Mouse (Mus musculus): ENCODE data around the gene Ints7. TPM values are rescaled to one million over a fixed set of nuclear protein-coding genes. Genes with fewer than 3 reads are reported as not detected.

Ints7 gene
- total RNA-seq (2022), result 10 to 100 TPM in 3 of 4 experiments, 1 to 10 TPM in 1; 9.7 to 11.2 (median 10.8) TPM

- peak; percentile 99 for DNase-seq (ENCODE audit: low spot score)
These were observed at the start of gene Ints7, which contains the start of gene Dtl for GRCm38 (mm10) chr1:191575458-191576247. Gene Ints7 (plus strand): TSS chr1:191575636. Gene Dtl (minus strand): TSS chr1:191575544.

DNA sequence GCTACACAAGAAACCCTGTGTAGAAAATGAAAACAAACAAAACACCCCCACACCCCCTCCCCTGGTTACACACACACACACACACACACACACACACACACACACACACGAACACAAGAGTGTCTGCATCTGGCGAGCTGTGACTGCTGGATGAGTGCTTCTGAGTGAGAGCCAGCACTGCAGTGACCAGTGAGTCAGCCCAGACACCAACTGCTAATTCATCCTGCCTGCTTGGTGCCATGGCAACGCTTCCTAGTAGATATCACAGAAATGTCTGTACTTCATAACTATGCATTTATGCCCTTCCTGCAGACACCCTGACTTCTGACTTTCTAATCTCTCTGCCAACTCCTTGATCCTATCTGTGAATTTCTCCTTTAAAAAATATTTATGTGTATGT, 48.3 kb upstream of the Ints7 start:
- DNase-seq (ENCODE audit: low spot score), result no peak

DNA sequence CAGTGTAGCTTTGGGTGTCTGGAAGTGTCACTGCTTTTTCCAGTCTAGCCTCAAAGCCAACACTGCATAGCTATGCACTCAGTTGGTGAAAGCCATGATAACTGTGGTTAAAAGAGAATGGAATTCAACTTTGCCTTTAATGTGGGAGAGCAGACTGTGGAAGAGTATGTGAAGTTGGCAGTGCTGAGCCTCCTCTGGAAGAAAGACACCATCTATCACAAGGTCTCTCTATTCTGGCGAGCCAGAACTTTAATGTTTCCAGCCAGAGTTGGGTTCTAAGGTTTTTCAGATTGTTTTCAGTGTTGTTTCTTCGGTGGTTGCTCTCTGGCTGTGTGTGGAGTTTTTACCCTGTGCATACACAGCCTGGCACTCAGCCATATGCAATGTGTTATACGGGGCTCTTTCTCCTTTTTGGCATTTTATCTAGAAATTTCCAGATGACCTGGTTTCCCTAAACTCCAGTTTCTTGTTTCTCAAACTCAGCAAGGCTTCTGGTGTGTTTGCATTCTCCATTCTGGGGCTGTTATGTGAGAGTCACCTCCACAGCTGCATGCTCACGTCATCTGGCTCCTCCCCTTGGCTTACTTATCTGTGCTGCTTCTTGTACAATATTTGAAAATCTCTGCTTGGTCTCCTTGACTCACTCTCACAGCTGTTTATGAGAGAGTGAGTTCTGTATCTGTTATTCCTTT, 47.4 kb upstream of the Ints7 start:
- peak; percentile 52 for DNase-seq (ENCODE audit: low spot score)

DNA sequence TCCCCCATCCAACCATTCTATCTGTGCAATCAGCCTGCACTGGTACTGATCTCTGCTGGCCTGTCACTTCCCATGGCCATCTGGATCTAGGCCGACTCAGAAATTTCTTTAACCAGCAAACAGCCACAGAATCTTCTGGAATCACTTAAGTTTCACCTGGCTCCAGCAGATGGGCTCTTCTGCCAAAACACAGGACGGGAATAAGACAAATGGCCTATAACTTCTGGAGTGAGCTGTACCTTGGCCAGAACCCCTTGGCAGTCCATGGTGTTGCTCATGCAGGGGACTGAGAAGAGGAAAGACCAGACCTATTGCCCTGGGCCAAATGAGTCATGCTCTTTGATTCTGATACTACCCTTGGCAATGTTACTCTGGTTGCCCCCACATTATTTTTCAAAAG, 46.0 kb upstream of the Ints7 start:
- DNase-seq (ENCODE audit: low spot score), result peak; percentile 26

GRCm38 (mm10) chr1:191531023-191531422, 44.4 kb upstream of the Ints7 start:
- no peak for DNase-seq (ENCODE audit: low spot score)

GRCm38 (mm10) chr1:191534896-191535295, 40.5 kb upstream of the Ints7 start:
- peak; percentile 51 for DNase-seq (ENCODE audit: low spot score)

GRCm38 (mm10) chr1:191540300-191540699, 35.1 kb upstream of the Ints7 start:
- DNase-seq (ENCODE audit: low spot score), result no peak

DNA sequence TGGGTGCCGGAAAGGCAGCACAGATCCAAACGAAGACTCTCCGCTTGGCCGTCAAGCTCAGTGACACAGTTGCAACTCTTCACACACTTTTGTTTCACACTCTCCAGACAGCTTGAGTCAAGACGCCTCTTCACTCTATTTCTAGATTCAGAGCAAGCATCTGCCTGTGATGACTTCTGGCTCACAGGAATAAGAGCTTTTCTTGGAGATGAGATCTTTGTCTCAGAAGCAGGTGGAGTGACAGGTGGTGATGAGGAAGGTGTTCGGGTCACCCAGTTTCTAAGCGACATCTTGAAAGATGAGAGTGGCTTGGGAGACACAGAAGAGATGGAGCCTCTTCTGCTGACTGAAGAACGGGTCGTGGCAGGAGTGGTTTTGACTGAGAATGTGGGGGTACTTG, 34.4 kb upstream of the Ints7 start:
- DNase-seq (ENCODE audit: low spot score), result no peak

DNA sequence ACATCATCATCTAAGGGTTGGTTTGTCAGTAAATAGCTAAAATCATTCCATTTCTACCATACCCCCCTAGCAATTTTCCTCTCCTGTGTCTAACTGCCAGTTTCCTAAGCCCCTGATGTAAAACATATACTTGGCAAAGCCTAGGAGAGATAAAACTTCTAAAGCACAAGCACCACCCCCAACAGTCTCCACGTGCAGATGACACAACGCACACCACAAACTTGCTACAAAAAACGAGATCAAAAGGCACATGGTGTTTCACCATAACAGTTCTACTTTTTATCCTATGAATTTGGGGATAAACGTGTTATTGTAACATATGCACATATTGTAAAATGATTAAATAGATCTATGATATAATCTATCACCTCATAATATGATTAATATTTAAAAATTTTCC, 33.8 kb upstream of the Ints7 start:
- no peak for DNase-seq (ENCODE audit: low spot score)

GRCm38 (mm10) chr1:191543747-191544146, 31.7 kb upstream of the Ints7 start:
- DNase-seq (ENCODE audit: low spot score), result no peak

DNA sequence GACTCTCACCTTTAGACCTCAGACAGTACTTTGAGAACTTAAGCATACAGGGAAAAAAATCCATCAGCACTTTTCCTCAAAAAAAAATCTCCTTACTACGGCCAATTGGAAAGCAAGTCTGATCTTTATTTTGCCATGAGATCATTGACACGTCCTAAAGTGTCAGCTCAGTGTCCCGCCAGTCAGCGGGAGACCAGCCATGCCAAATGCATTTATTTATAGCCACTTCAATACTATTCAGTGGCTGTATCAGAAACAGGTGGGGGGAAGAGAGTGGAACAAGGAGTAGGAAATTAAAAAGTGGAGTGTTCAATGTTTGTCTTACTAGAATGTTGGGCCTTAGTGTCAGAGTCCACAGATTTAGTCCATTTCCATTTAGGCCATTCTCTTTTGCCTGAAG, 24.6 kb upstream of the Ints7 start:
- DNase-seq (ENCODE audit: low spot score), result peak; percentile 27

DNA sequence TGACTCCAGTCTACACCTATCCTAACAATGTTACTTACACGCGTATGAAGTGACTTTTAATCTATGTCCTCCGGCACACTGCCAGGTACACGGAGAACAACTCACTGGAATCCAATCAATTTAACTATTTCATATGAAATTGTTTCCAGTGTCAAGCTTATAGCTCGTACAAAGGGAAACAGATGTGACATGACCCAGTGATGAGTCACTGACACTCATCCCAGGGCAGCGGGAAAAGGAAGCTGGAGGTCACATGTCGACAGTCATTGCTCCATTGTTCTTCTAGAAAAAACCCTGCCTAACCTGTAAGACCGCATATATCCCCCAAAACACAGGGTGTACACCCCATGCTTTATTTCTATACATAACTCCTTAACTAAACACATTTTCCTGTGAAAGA, 18.3 kb upstream of the Ints7 start:
- peak; percentile 53 for DNase-seq (ENCODE audit: low spot score)

DNA sequence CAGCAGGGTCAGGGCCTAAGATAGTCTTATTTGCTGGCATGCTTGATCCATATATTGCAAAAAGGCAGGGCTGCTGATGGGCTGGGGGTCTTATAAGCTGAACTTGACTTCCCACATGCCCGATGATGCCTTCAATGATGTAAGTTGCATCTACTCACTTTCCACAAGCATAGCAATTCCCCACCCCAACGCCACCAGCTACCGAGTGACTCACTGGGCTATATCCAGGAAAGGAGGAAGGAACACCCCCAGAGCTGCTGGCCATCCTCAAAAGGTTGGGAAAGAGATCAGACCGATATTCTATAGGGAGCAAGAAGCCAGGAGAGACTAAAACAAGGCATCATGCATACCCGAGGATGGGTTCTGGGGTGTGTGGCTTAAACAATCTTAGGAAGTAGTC, 15.7 kb upstream of the Ints7 start:
- DNase-seq (ENCODE audit: low spot score), result peak; percentile 20

DNA sequence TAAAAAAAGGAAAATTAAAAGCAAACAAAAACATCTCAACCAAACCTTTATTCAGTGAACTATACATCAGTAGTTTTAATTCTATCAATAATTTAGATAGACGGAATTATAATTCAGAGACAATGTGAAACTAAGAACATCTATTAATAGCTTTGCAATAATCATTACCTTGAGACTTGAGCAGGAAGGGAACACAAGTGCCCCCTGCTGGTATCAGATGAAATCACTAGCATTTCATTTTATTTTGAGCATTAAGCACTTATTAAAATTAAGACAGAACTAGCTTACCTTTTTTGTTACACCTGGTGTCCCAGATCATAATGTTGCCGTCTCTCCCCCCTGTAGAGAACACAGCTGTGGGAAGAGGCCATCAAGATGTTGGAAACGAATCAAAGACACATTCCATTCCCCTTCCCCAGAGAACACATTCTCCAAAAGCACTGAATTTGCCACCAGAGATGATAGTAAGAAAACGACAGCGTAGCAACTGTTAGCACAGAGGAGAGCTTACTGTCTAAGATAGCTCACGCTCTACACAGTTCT, 12.5 kb upstream of the Ints7 start:
- DNase-seq (ENCODE audit: low spot score), result peak; percentile 57

GRCm38 (mm10) chr1:191567859-191568258, 7.6 kb upstream of the Ints7 start:
- DNase-seq (ENCODE audit: low spot score), result no peak

GRCm38 (mm10) chr1:191569625-191570024, 5.8 kb upstream of the Ints7 start:
- DNase-seq (ENCODE audit: low spot score), result no peak

DNA sequence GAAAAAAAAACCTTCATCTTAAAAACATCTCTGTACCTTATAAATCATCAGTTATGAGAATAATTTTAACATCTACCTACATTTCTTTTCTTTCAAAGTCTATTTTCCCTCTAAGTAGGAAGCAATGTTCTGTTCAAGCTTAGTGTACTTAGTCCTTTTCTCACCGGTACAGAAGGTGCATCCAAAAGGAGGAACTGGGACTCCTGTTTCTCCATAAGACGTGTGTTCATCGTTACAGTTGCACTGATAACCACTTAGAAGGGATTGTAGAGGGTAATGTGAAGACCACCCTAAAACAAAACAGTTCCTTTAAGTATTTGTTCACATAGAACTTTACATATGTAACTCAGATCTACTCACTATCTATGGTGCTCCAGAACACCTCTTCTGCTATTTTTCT, 5.0 kb upstream of the Ints7 start:
- DNase-seq (ENCODE audit: low spot score), result no peak

- no peak for DNase-seq (ENCODE audit: low spot score)
These were observed 1.4 kb upstream of the Ints7 start for GRCm38 (mm10) chr1:191573906-191574639.

DNA sequence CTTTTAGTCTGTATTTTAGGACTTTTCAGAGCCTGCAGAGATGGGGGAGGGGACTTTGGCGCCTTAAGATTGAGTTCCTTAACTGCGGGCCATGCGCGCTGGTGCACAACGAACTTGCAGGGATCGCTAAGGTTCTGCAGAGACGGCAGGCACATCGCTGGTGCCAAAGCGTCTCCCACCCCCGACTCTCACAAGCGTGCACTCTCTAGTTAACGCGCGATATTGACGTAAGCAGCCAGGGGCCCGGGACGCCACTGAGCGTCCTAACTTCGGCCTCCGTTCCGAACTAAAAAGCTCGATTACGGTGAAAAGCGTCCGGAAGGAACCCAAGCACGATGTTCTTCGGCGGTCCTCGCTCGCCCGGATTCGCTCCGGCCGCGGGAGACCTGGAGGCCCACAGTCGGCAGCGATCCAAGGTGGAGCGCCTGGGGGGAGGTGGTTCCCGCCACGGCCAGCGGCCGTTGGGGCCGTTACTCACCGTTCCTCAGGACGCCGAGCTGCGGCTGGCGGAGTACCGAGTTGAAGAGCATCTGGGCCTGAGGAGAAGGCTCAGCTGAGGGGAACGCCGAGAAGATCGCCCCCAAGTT, 472 bp upstream of the Ints7 start:
- DNase-seq (ENCODE audit: low spot score), result no peak

- DNase-seq (ENCODE audit: low spot score), result no peak
These were observed 4.1 kb downstream of the Ints7 start for GRCm38 (mm10) chr1:191579524-191579923.

- DNase-seq (ENCODE audit: low spot score), result no peak
These were observed 6.2 kb downstream of the Ints7 start for GRCm38 (mm10) chr1:191581641-191582040.

GRCm38 (mm10) chr1:191583836-191584235, 8.4 kb downstream of the Ints7 start:
- DNase-seq (ENCODE audit: low spot score), result no peak

Measured in heart, adult 8-10 months (tissue).